In the genomic region with DNA sequence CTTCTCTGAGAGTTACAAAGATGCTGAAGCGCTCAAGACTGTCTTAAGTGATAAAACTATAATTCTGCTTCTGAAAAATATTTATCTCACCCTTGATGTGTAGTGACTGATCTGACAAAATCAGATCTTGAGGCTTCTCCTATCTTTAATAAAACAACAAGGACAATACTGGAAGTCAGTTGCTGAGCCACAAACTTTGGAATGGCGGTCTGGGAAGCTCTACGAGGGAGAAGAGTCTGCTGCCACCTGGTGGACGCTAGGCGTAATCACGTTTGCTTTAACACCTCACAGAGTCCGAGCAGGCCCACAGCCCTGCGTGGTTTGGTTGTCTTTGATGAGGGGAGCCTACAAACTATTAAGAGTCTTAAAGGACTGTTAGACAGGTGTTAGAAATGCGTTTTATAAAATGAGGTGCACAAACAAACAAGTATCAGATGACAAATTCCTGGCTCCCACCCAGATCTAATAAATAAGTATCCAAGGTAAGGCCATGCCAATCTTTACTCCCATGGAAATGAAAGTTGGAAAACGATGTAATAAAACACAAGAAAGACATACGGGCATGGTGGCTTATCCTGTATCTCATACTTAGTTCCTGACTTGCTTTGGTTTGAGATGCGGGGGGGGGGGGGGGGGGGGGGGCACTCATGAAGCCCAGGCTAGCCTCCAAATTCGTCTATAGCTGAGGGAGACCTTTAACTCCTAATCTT, we compare ENCODE assay signal across 8 mouse cellular contexts.
A peak's percentile ranks its signal among the peaks of the same experiment; 100 is the strongest.
DNase-seq lines count a peak whose midpoint lies in the region; ATAC-seq and TF ChIP-seq lines count a peak whose summit lies in the region.

No protein-coding gene starts in this region.

- peaks cover 11% of the 10 kb centered on the region for H3K4me1 ChIP-seq in embryonic facial prominence, embryonic 10.5 days
- H3K4me1 ChIP-seq in heart, embryonic 12.5 days (replicated peaks) = peaks cover 15% of the 10 kb centered on the region
- H3K4me1 ChIP-seq in kidney, embryonic 15.5 days = peaks cover 12% of the 10 kb centered on the region
- peaks cover 9% of the 10 kb centered on the region for H3K4me1 ChIP-seq in limb, embryonic 13.5 days
- no peaks in the 10 kb centered on the region for H3K4me1 ChIP-seq in testis, adult 2 months (ENCODE audit: control insufficient read depth, insufficient read depth, low read length)

- ATAC-seq in heart, embryonic 12.5 days (ENCODE audit: insufficient number of reproducible peaks, low FRiP score) = peak; percentile 51; the same call in 1 of the 2 replicates
- ATAC-seq in kidney, embryonic 15.5 days (replicated peaks; ENCODE audit: low FRiP score) = peak; percentile 79
- ATAC-seq in limb, embryonic 13.5 days (ENCODE audit: low FRiP score, low read depth) = peak; percentile 76; the same call in 1 of the 2 replicates

- peak; percentile 81 for DNase-seq in CD4-positive, CD25-positive, alpha-beta regulatory T cell, adult 2 months (ENCODE audit: low read depth, low spot score)
- DNase-seq in adrenal gland, postnatal 25 days = peak; percentile 81
- DNase-seq in embryonic facial prominence, embryonic 10.5 days (ENCODE audit: low spot score) = peak; percentile 75
- peak; percentile 75 for DNase-seq in naive thymus-derived CD4-positive, alpha-beta T cell, adult 2 months (ENCODE audit: low read depth)

- 28% methylated on average over 13 of the region's 13 CpGs for WGBS in embryonic facial prominence, embryonic 10.5 days
- WGBS in heart, embryonic 12.5 days = 23% methylated on average over 13 of the region's 13 CpGs
- WGBS in kidney, embryonic 15.5 days = 24% methylated on average over 12 of the region's 13 CpGs
- 23% methylated on average over 12 of the region's 13 CpGs for WGBS in limb, embryonic 13.5 days

- no peak overlapping the region for H3K4me2 ChIP-seq in heart, embryonic 12.5 days
- no peak overlapping the region for H3K4me2 ChIP-seq in kidney, embryonic 15.5 days
- no peak overlapping the region for H3K4me2 ChIP-seq in limb, embryonic 13.5 days (replicated peaks)

- H3K27ac ChIP-seq in embryonic facial prominence, embryonic 10.5 days (replicated peaks) = no peak overlapping the region
- no peak overlapping the region for H3K27ac ChIP-seq in heart, embryonic 12.5 days (ENCODE audit: poor library complexity, severe bottlenecking)
- no peak overlapping the region for H3K27ac ChIP-seq in kidney, embryonic 15.5 days
- no peak overlapping the region for H3K27ac ChIP-seq in limb, embryonic 13.5 days
- no peak overlapping the region for H3K27ac ChIP-seq in testis, adult 2 months (ENCODE audit: control insufficient read depth, insufficient read depth, low read depth, low read length)

- no peaks in the 10 kb centered on the region for H3K9me3 ChIP-seq in embryonic facial prominence, embryonic 10.5 days
- no peaks in the 10 kb centered on the region for H3K9me3 ChIP-seq in heart, embryonic 12.5 days (replicated peaks)
- H3K9me3 ChIP-seq in kidney, embryonic 15.5 days (replicated peaks) = no peaks in the 10 kb centered on the region
- H3K9me3 ChIP-seq in limb, embryonic 13.5 days = no peaks in the 10 kb centered on the region

- TF ChIP-seq CTCF in testis, adult 2 months (IDR thresholded peaks at IDR 0.05; ENCODE audit: control insufficient read depth, insufficient read depth, insufficient replicate concordance, low read depth, low read length) = peak; percentile 94

- TF ChIP-seq POLR2A in testis, adult 2 months (IDR thresholded peaks at IDR 0.05; ENCODE audit: control insufficient read depth, low read depth, low read length) = no peak

- no peaks in the 10 kb centered on the region for H3K36me3 ChIP-seq in embryonic facial prominence, embryonic 10.5 days (replicated peaks)
- no peaks in the 10 kb centered on the region for H3K36me3 ChIP-seq in heart, embryonic 12.5 days
- no peaks in the 10 kb centered on the region for H3K36me3 ChIP-seq in kidney, embryonic 15.5 days
- H3K36me3 ChIP-seq in limb, embryonic 13.5 days = no peaks in the 10 kb centered on the region
- H3K36me3 ChIP-seq in testis, adult 2 months (ENCODE audit: control insufficient read depth, insufficient read depth, low read length) = no peaks in the 10 kb centered on the region

- no peaks in the 10 kb centered on the region for H3K27me3 ChIP-seq in embryonic facial prominence, embryonic 10.5 days (replicated peaks; ENCODE audit: low read depth, poor library complexity, severe bottlenecking)
- no peaks in the 10 kb centered on the region for H3K27me3 ChIP-seq in heart, embryonic 12.5 days (replicated peaks)
- H3K27me3 ChIP-seq in kidney, embryonic 15.5 days = no peaks in the 10 kb centered on the region
- H3K27me3 ChIP-seq in limb, embryonic 13.5 days = no peaks in the 10 kb centered on the region
- H3K27me3 ChIP-seq in testis, adult 2 months (ENCODE audit: control insufficient read depth, insufficient read depth, low read length) = no peaks in the 10 kb centered on the region

- no peak overlapping the region for H3K4me3 ChIP-seq in embryonic facial prominence, embryonic 10.5 days
- H3K4me3 ChIP-seq in heart, embryonic 12.5 days = no peak overlapping the region
- H3K4me3 ChIP-seq in kidney, embryonic 15.5 days (replicated peaks) = no peak overlapping the region
- no peak overlapping the region for H3K4me3 ChIP-seq in limb, embryonic 13.5 days
- no peak overlapping the region for H3K4me3 ChIP-seq in testis, adult 2 months (ENCODE audit: control insufficient read depth, low read depth, low read length)

- no peak overlapping the region for H3K9ac ChIP-seq in heart, embryonic 12.5 days
- no peak overlapping the region for H3K9ac ChIP-seq in kidney, embryonic 15.5 days
- no peak overlapping the region for H3K9ac ChIP-seq in limb, embryonic 13.5 days
